19 mouse cellular contexts compared by ENCODE assay signal in genomic region chr5:66088247-66088901, GRCm38 (mm10).
DNase-seq lines count a peak whose midpoint lies in the region; ATAC-seq and TF ChIP-seq lines count a peak whose summit lies in the region.
"Had no signal": no experiment of that assay in that cellular context is flagged by ENCODE, and none has a peak within 500 bp of the region (broad histone marks: within the 10 kb centered on the region; RNA-seq: fewer than 3 reads in every experiment).

No protein-coding gene starts in this region.

- H3K27ac ChIP-seq in kidney, adult 2 months (ENCODE audit: insufficient read depth, low read depth, low read length): peak overlapping the region; percentile 45
- H3K27ac ChIP-seq in CH12.LX (ENCODE audit: insufficient read depth, low read depth): peak overlapping the region; percentile 85
- H3K27ac ChIP-seq: heart, embryonic 13.5 days; hindbrain, postnatal 0 days; limb, embryonic 13.5 days; midbrain, embryonic 15.5 days; stomach, embryonic 15.5 days had no signal

- no peak for TF ChIP-seq RAD21 in CH12.LX (IDR thresholded peaks at IDR 0.05; ENCODE audit: low read depth, low read length)

- no peaks in the 10 kb centered on the region for H3K27me3 ChIP-seq in kidney, adult 2 months (replicated peaks; ENCODE audit: control insufficient read depth, insufficient read depth, low read length)
- no peaks in the 10 kb centered on the region for H3K27me3 ChIP-seq in CH12.LX (replicated peaks)
- H3K27me3 ChIP-seq: heart, embryonic 13.5 days; limb, embryonic 13.5 days; midbrain, embryonic 15.5 days; stomach, embryonic 15.5 days had no signal

- H3K4me3 ChIP-seq in kidney, adult 2 months (ENCODE audit: insufficient read depth, low read depth, low read length): no peak overlapping the region
- H3K4me3 ChIP-seq in CH12.LX (replicated peaks in 1 of 3; ENCODE audit: low read depth in 2 of 3, low read length in 2 of 3, poor library complexity in 1 of 3): peak overlapping the region in 1 of 3 experiments; percentile 28
- H3K4me3 ChIP-seq: heart, embryonic 13.5 days; limb, embryonic 13.5 days; midbrain, embryonic 15.5 days; stomach, embryonic 15.5 days had no signal

- TF ChIP-seq POLR2A in kidney, adult 2 months (IDR thresholded peaks at IDR 0.05; ENCODE audit: low read depth, low read length): no peak
- TF ChIP-seq POLR2A in CH12.LX (IDR thresholded peaks at IDR 0.05; ENCODE audit: low read depth, low read length): no peak

- H3K36me3 ChIP-seq in kidney, adult 2 months (ENCODE audit: control insufficient read depth, insufficient read depth, low read length): no peaks in the 10 kb centered on the region; the same call in 1 of the 2 replicates
- peaks cover 0 to 2% of the 10 kb centered on the region in 2 experiments for H3K36me3 ChIP-seq in CH12.LX (replicated peaks in 1 of 2; ENCODE audit: control insufficient read depth in 1 of 2, insufficient read depth in 1 of 2, low read length in 1 of 2)
- H3K36me3 ChIP-seq: heart, embryonic 13.5 days; limb, embryonic 13.5 days; midbrain, embryonic 15.5 days; stomach, embryonic 15.5 days had no signal

- H3K9ac ChIP-seq in CH12.LX (ENCODE audit: insufficient read depth, low read depth): peak overlapping the region; percentile 32
- H3K9ac ChIP-seq: heart, embryonic 13.5 days; limb, embryonic 13.5 days; midbrain, embryonic 15.5 days; stomach, embryonic 15.5 days had no signal

- DNase-seq in kidney, adult 2 months: no peak
- DNase-seq in kidney, adult 11 months: no peak
- peak; percentile 41 for DNase-seq in CH12.LX (ENCODE audit: extremely low read depth)
- peak; percentile 39 for DNase-seq in adipocyte (ENCODE audit: low spot score)
- DNase-seq in retina, postnatal 1 day: no peak
- no peak for DNase-seq in heart, adult 9 months (ENCODE audit: low spot score in 2 of 2)
- DNase-seq: cerebellum, adult 9-10 months; heart, postnatal 4 days; kidney, adult 18-20 months; kidney, postnatal 14 days; lung, adult 18-20 months; lung, postnatal 4 days; right cerebral cortex, adult 18-20 months had no signal

- H3K4me1 ChIP-seq in kidney, adult 2 months (ENCODE audit: control insufficient read depth, insufficient read depth, low read length): peaks cover 14% of the 10 kb centered on the region
- peaks cover 21 to 52% of the 10 kb centered on the region in 2 experiments for H3K4me1 ChIP-seq in CH12.LX (ENCODE audit: control insufficient read depth in 1 of 2, insufficient read depth in 2 of 2)
- H3K4me1 ChIP-seq: midbrain, embryonic 15.5 days had no signal

- in situ Hi-C loops in CH12.LX (cut with MboI; ENCODE audit: low pct_ligation_motif_present, low pct_unique_long_range_greater_than_20kb, low sequenced_read_pairs): no loop called here

- peak; percentile 78 for TF ChIP-seq EP300 in CH12.LX (IDR thresholded peaks at IDR 0.05; ENCODE audit: low read length)

- H3K79me2 ChIP-seq in CH12.LX (replicated peaks; ENCODE audit: control insufficient read depth, extremely low read depth, insufficient read depth, poor library complexity, severe bottlenecking): peaks cover 10% of the 10 kb centered on the region

- TF ChIP-seq CTCF in kidney, adult 2 months (conservative IDR thresholded peaks at IDR 0.05; ENCODE audit: insufficient read depth, insufficient read length, low read depth, low read length): no peak
- no peak for TF ChIP-seq CTCF in CH12.LX (conservative IDR thresholded peaks at IDR 0.05 in 1 of 2, IDR thresholded peaks at IDR 0.05 in 1 of 2; ENCODE audit: low read depth in 2 of 2, low read length in 2 of 2)

- peak overlapping the region; percentile 35; the same call in 1 of the 2 replicates for H3K4me2 ChIP-seq in CH12.LX (ENCODE audit: insufficient read depth, low read depth, poor library complexity, severe bottlenecking)
- H3K4me2 ChIP-seq: heart, embryonic 13.5 days; limb, embryonic 13.5 days; midbrain, embryonic 15.5 days; stomach, embryonic 15.5 days had no signal

- no peaks in the 10 kb centered on the region for H3K9me3 ChIP-seq in CH12.LX (replicated peaks; ENCODE audit: low read length)
- H3K9me3 ChIP-seq: heart, embryonic 13.5 days; limb, embryonic 13.5 days; midbrain, embryonic 15.5 days; stomach, embryonic 15.5 days had no signal

- WGBS in kidney, adult 2 months: 78% methylated on average over 4 of the region's 4 CpGs

- dilution Hi-C loops in CH12.LX (cut with MboI; ENCODE audit: extremely low pct_ligation_motif_present, extremely low pct_unique_long_range_greater_than_20kb, low sequenced_read_pairs): no loop called here

- peak; percentile 64 for ATAC-seq in monocyte, adult 5-6 weeks (replicated peaks; ENCODE audit: insufficient number of reproducible peaks, low FRiP score, low TSS enrichment, poor library complexity, severe bottlenecking)
- ATAC-seq: hindbrain, postnatal 0 days; midbrain, embryonic 15.5 days had no signal

TF ChIP-seq in CH12.LX, 34 proteins besides CTCF, POLR2A, EP300 and RAD21:
- TF ChIP-seq JUND (conservative IDR thresholded peaks at IDR 0.05; ENCODE audit: low read depth, low read length) (peak; percentile 89), MAZ (IDR thresholded peaks at IDR 0.05; ENCODE audit: low read depth, low read length) (peak; percentile 47; the same call in 1 of the 2 replicates), JUN (IDR thresholded peaks at IDR 0.05; ENCODE audit: insufficient read depth, low read depth, low read length) (peak; percentile 62), PAX5 (IDR thresholded peaks at IDR 0.05; ENCODE audit: low read length) (no peak), ZNF384 (IDR thresholded peaks at IDR 0.05; ENCODE audit: low read depth, low read length) (peak; percentile 14; the same call in 1 of the 2 replicates), TCF12 (IDR thresholded peaks at IDR 0.05; ENCODE audit: low read depth, low read length) (peak; percentile 43; the same call in 1 of the 2 replicates), CHD2 (IDR thresholded peaks at IDR 0.05; ENCODE audit: low read length) (peak; percentile 55; the same call in 1 of the 2 replicates), BHLHE40 (IDR thresholded peaks at IDR 0.05; ENCODE audit: low read depth, low read length) (peak; percentile 24; the same call in 1 of the 2 replicates), MAFK (IDR thresholded peaks at IDR 0.05; ENCODE audit: insufficient replicate concordance, low read length) (no peak), POLR2AphosphoS2 (IDR thresholded peaks at IDR 0.05; ENCODE audit: low read depth, low read length) (no peak), IRF4 (IDR thresholded peaks at IDR 0.05; ENCODE audit: low read depth, low read length) (peak; percentile 92)
TF ChIP-seq in CH12.LX: peak in this region for 8.

Comparison
In these comparisons a context has a peak if more than half of its experiments do, and no peak if none do; other contexts are left out.
1. DNase-seq: peak in CH12.LX (single experiment) and adipocyte (single experiment); none in kidney, adult 2 months (single experiment), kidney, adult 11 months (single experiment), retina, postnatal 1 day (single experiment) and heart, adult 9 months (0 of 2).